ENCODE assay signal across 26 mouse cellular contexts in genomic region chr2:136833976-136834714, GRCm38 (mm10). TPM values are rescaled to one million over a fixed set of nuclear protein-coding genes. Genes with fewer than 3 reads are reported as not detected.
DNase-seq lines count a peak whose midpoint lies in the region; ATAC-seq and TF ChIP-seq lines count a peak whose summit lies in the region.
"Had no signal": no experiment of that assay in that cellular context is flagged by ENCODE, and none has a peak within 500 bp of the region (broad histone marks: within the 10 kb centered on the region; RNA-seq: fewer than 3 reads in every experiment).

No protein-coding gene starts in this region.

- H3K79me2 ChIP-seq in heart, adult 2 months (replicated peaks; ENCODE audit: control insufficient read depth, insufficient read depth, low read length) = no peaks in the 10 kb centered on the region

- no peak overlapping the region for H3K9ac ChIP-seq in heart, adult 2 months (ENCODE audit: low read depth, low read length)
- H3K9ac ChIP-seq in heart, embryonic 12.5 days = no peak overlapping the region
- H3K9ac ChIP-seq in intestine, embryonic 15.5 days = no peak overlapping the region
- no peak overlapping the region for H3K9ac ChIP-seq in intestine, postnatal 0 days (ENCODE audit: low read depth, low read length)
- H3K9ac ChIP-seq: embryonic facial prominence, embryonic 12.5 days; embryonic facial prominence, embryonic 15.5 days; forebrain, embryonic 12.5 days; forebrain, embryonic 15.5 days; hindbrain, embryonic 12.5 days; hindbrain, embryonic 15.5 days had no signal

- ATAC-seq in heart, embryonic 12.5 days (ENCODE audit: insufficient number of reproducible peaks, low FRiP score) = no peak
- peak; percentile 62 for ATAC-seq in intestine, embryonic 15.5 days
- ATAC-seq in intestine, postnatal 0 days = no peak
- ATAC-seq: activated CD4-positive, CD25-positive, alpha-beta regulatory T cell, adult 4 months; CD4-positive, CD25-positive, alpha-beta regulatory T cell, adult 4 months; forebrain, embryonic 15.5 days had no signal

- WGBS in heart, adult 2 months = 58% methylated on average over 3 of the region's 3 CpGs
- WGBS in heart, embryonic 12.5 days = 73% methylated on average over 3 of the region's 3 CpGs
- 71% methylated on average over 3 of the region's 3 CpGs for WGBS in intestine, embryonic 15.5 days
- WGBS in intestine, postnatal 0 days = 58% methylated on average over 3 of the region's 3 CpGs

- H3K9me3 ChIP-seq in heart, embryonic 12.5 days (replicated peaks) = no peaks in the 10 kb centered on the region
- H3K9me3 ChIP-seq in intestine, embryonic 15.5 days = no peaks in the 10 kb centered on the region
- H3K9me3 ChIP-seq in intestine, postnatal 0 days (ENCODE audit: control insufficient read depth) = no peaks in the 10 kb centered on the region
- H3K9me3 ChIP-seq: embryonic facial prominence, embryonic 12.5 days; embryonic facial prominence, embryonic 15.5 days; forebrain, embryonic 12.5 days; forebrain, embryonic 15.5 days; heart, embryonic 10.5 days; hindbrain, embryonic 12.5 days; hindbrain, embryonic 15.5 days had no signal

- peak overlapping the region; percentile 59 for H3K27ac ChIP-seq in heart, adult 2 months
- no peak overlapping the region for H3K27ac ChIP-seq in heart, embryonic 12.5 days (ENCODE audit: poor library complexity, severe bottlenecking)
- H3K27ac ChIP-seq in intestine, embryonic 15.5 days = no peak overlapping the region
- no peak overlapping the region for H3K27ac ChIP-seq in intestine, postnatal 0 days (ENCODE audit: low read depth, low read length)
- H3K27ac ChIP-seq: embryonic facial prominence, embryonic 12.5 days; embryonic facial prominence, embryonic 15.5 days; forebrain, embryonic 12.5 days; forebrain, embryonic 15.5 days; heart, embryonic 10.5 days; hindbrain, embryonic 12.5 days; hindbrain, embryonic 15.5 days had no signal

- no peak for DNase-seq in heart, adult 2 months
- DNase-seq in A20 (ENCODE audit: low read depth, low spot score) (peak; percentile 57), adipocyte (ENCODE audit: low spot score) (peak; percentile 26)
- DNase-seq in testis, postnatal 10 days (ENCODE audit: low spot score) = no peak
- no peak for DNase-seq in layer of hippocampus, postnatal 14 days (ENCODE audit: low spot score in 2 of 2)
- DNase-seq: cerebellum, adult 18-20 months; cerebellum, adult 9-11 months; cerebellum, postnatal 25 days; gastrocnemius, postnatal 10 days; heart, adult 11 months; kidney, adult 8-10 months had no signal

- no peak overlapping the region for H3K4me2 ChIP-seq in heart, embryonic 12.5 days
- H3K4me2 ChIP-seq in intestine, embryonic 15.5 days (replicated peaks) = no peak overlapping the region
- H3K4me2 ChIP-seq in intestine, postnatal 0 days (replicated peaks; ENCODE audit: low read depth) = no peak overlapping the region
- H3K4me2 ChIP-seq: embryonic facial prominence, embryonic 12.5 days; embryonic facial prominence, embryonic 15.5 days; forebrain, embryonic 12.5 days; forebrain, embryonic 15.5 days; hindbrain, embryonic 12.5 days; hindbrain, embryonic 15.5 days had no signal

- H3K27me3 ChIP-seq in heart, adult 2 months (ENCODE audit: control insufficient read depth, insufficient read depth, low read length) = no peaks in the 10 kb centered on the region
- H3K27me3 ChIP-seq in heart, embryonic 12.5 days (replicated peaks) = no peaks in the 10 kb centered on the region
- no peaks in the 10 kb centered on the region for H3K27me3 ChIP-seq in intestine, embryonic 15.5 days (replicated peaks)
- H3K27me3 ChIP-seq in intestine, postnatal 0 days (replicated peaks; ENCODE audit: control insufficient read depth, insufficient read depth, low read length) = no peaks in the 10 kb centered on the region
- H3K27me3 ChIP-seq: embryonic facial prominence, embryonic 12.5 days; embryonic facial prominence, embryonic 15.5 days; forebrain, embryonic 12.5 days; forebrain, embryonic 15.5 days; hindbrain, embryonic 12.5 days; hindbrain, embryonic 15.5 days had no signal

- H3K4me3 ChIP-seq in heart, adult 2 months = no peak overlapping the region
- H3K4me3 ChIP-seq in heart, embryonic 12.5 days = no peak overlapping the region
- H3K4me3 ChIP-seq in intestine, embryonic 15.5 days (replicated peaks) = no peak overlapping the region
- no peak overlapping the region for H3K4me3 ChIP-seq in intestine, postnatal 0 days (ENCODE audit: low read depth, low read length)
- H3K4me3 ChIP-seq: embryonic facial prominence, embryonic 12.5 days; embryonic facial prominence, embryonic 15.5 days; forebrain, embryonic 12.5 days; forebrain, embryonic 15.5 days; heart, embryonic 10.5 days; hindbrain, embryonic 12.5 days; hindbrain, embryonic 15.5 days had no signal

- TF ChIP-seq CTCF in heart, adult 2 months (IDR thresholded peaks at IDR 0.05) = no peak
- TF ChIP-seq CTCF in intestine, postnatal 0 days (IDR thresholded peaks at IDR 0.05; ENCODE audit: low read depth) = no peak

- TF ChIP-seq EP300 in heart, adult 2 months (IDR thresholded peaks at IDR 0.05; ENCODE audit: insufficient read depth, low read depth, low read length) = no peak

- H3K36me3 ChIP-seq in heart, adult 2 months (ENCODE audit: control insufficient read depth, insufficient read depth, low read length) = peaks cover 7% of the 10 kb centered on the region
- H3K36me3 ChIP-seq in heart, embryonic 12.5 days = no peaks in the 10 kb centered on the region
- no peaks in the 10 kb centered on the region for H3K36me3 ChIP-seq in intestine, embryonic 15.5 days
- H3K36me3 ChIP-seq in intestine, postnatal 0 days (ENCODE audit: control insufficient read depth, insufficient read depth) = no peaks in the 10 kb centered on the region
- H3K36me3 ChIP-seq: embryonic facial prominence, embryonic 12.5 days; embryonic facial prominence, embryonic 15.5 days; forebrain, embryonic 12.5 days; forebrain, embryonic 15.5 days; heart, embryonic 10.5 days; hindbrain, embryonic 12.5 days; hindbrain, embryonic 15.5 days had no signal

- TF ChIP-seq POLR2A in heart, adult 2 months (IDR thresholded peaks at IDR 0.05; ENCODE audit: insufficient read depth, low read depth, low read length) = no peak

- H3K4me1 ChIP-seq in heart, adult 2 months (ENCODE audit: control insufficient read depth, insufficient read depth, low read length) = peaks cover 5% of the 10 kb centered on the region; the same call in 1 of the 2 replicates
- H3K4me1 ChIP-seq in heart, embryonic 12.5 days (replicated peaks) = peaks cover 15% of the 10 kb centered on the region
- H3K4me1 ChIP-seq in intestine, embryonic 15.5 days (replicated peaks) = no peaks in the 10 kb centered on the region
- H3K4me1 ChIP-seq in intestine, postnatal 0 days (replicated peaks; ENCODE audit: control insufficient read depth, insufficient read depth, low read length) = no peaks in the 10 kb centered on the region
- H3K4me1 ChIP-seq: embryonic facial prominence, embryonic 12.5 days; embryonic facial prominence, embryonic 15.5 days; forebrain, embryonic 12.5 days; forebrain, embryonic 15.5 days; hindbrain, embryonic 12.5 days; hindbrain, embryonic 15.5 days had no signal

- intact Hi-C loops in heart, adult 2 months (cut with DNase I) = no loop called here

RNA-seq across cellular contexts. Expression of gene AL731706.2, which starts 51.3 kb away (rescaled TPM):
- total RNA-seq in heart, adult 2 months (2021) = 10 to 100 TPM; 23.8 to 24.4 TPM
- polyA plus RNA-seq in heart, adult 2 months (2012; rRNA removed) = not detected in 2 replicates
- 33.9 and 35.2 TPM in 2 replicates for polyA plus RNA-seq in heart, embryonic 12.5 days (2016; fragmentation: Nextera tagmentation; extraction: Ambion mirVana)
- polyA plus RNA-seq in intestine, embryonic 15.5 days (2015; fragmentation: Nextera tagmentation; extraction: Ambion mirVana) = 49.3 and 58.5 TPM in 2 replicates
- polyA plus RNA-seq in intestine, postnatal 0 days (2015; fragmentation: Nextera tagmentation; extraction: Ambion mirVana) = 52.5 and 61.5 TPM in 2 replicates
- total RNA-seq in layer of hippocampus, postnatal 14 days (2021) = 10 to 100 TPM; 13.6 to 16.9 TPM
- total RNA-seq: common myeloid progenitor, adult 5-6 weeks; ES-E14; hematopoietic stem cell, adult 5-6 weeks had no signal

RNA-seq across cellular contexts. Expression of gene Slx4ip, which starts 56.9 kb away (rescaled TPM):
- total RNA-seq in heart, adult 2 months (2021) = 1 to 10 TPM; 1.3 to 1.4 TPM
- polyA plus RNA-seq in heart, adult 2 months (2012; rRNA removed) = 0.39 and 0.67 TPM in 2 replicates
- 4.9 and 5.2 TPM in 2 replicates for polyA plus RNA-seq in heart, embryonic 12.5 days (2016; fragmentation: Nextera tagmentation; extraction: Ambion mirVana)
- polyA plus RNA-seq in intestine, embryonic 15.5 days (2015; fragmentation: Nextera tagmentation; extraction: Ambion mirVana) = 5.3 and 6.7 TPM in 2 replicates
- 2.8 and 3.5 TPM in 2 replicates for polyA plus RNA-seq in intestine, postnatal 0 days (2015; fragmentation: Nextera tagmentation; extraction: Ambion mirVana)
- 1 to 10 TPM; 7.5 to 7.6 TPM for total RNA-seq in layer of hippocampus, postnatal 14 days (2021)

RNA-seq across cellular contexts. Expression of gene AL731706.1, which starts 57.0 kb away (rescaled TPM):
- total RNA-seq in heart, adult 2 months (2021) = 10 to 100 TPM; 32.1 to 36.0 TPM
- polyA plus RNA-seq in heart, adult 2 months (2012; rRNA removed) = 25.2 and 47.1 TPM in 2 replicates
- 35.9 and 39.1 TPM in 2 replicates for polyA plus RNA-seq in heart, embryonic 12.5 days (2016; fragmentation: Nextera tagmentation; extraction: Ambion mirVana)
- polyA plus RNA-seq in intestine, embryonic 15.5 days (2015; fragmentation: Nextera tagmentation; extraction: Ambion mirVana) = 42.5 and 45.6 TPM in 2 replicates
- polyA plus RNA-seq in intestine, postnatal 0 days (2015; fragmentation: Nextera tagmentation; extraction: Ambion mirVana) = 70.4 and 72.9 TPM in 2 replicates
- total RNA-seq in layer of hippocampus, postnatal 14 days (2021) = 10 to 100 TPM; 11.4 to 19.8 TPM

RNA-seq across cellular contexts. Expression of gene Mkks, which starts 57.0 kb away (rescaled TPM):
- 10 to 100 TPM; 29.4 to 44.1 TPM for total RNA-seq in heart, adult 2 months (2021)
- polyA plus RNA-seq in heart, adult 2 months (2012; rRNA removed) = 9.3 and 20.0 TPM in 2 replicates
- 18.5 and 20.3 TPM in 2 replicates for polyA plus RNA-seq in heart, embryonic 12.5 days (2016; fragmentation: Nextera tagmentation; extraction: Ambion mirVana)
- polyA plus RNA-seq in intestine, embryonic 15.5 days (2015; fragmentation: Nextera tagmentation; extraction: Ambion mirVana) = 15.7 and 18.5 TPM in 2 replicates
- polyA plus RNA-seq in intestine, postnatal 0 days (2015; fragmentation: Nextera tagmentation; extraction: Ambion mirVana) = 25.3 and 26.2 TPM in 2 replicates
- total RNA-seq in layer of hippocampus, postnatal 14 days (2021) = 10 to 100 TPM; 22.8 to 27.7 TPM

Comparison
In these comparisons a context has a peak if more than half of its experiments do, and no peak if none do; other contexts are left out.
1. RNA of gene AL731706.2, which starts 51.3 kb away (polyA plus RNA-seq): 52.5 to 61.5 TPM in intestine, postnatal 0 days, 49.3 to 58.5 TPM in intestine, embryonic 15.5 days and 33.9 to 35.2 TPM in heart, embryonic 12.5 days; not detected in heart, adult 2 months; every median in the first group is over 10 times any median in the second.
2. DNase-seq: peak in A20 (single experiment) and adipocyte (single experiment); none in heart, adult 2 months (0 of 2), testis, postnatal 10 days (single experiment) and layer of hippocampus, postnatal 14 days (0 of 2).